Mouse (Mus musculus) E14TG2a.4 (cell line): Measurements from ENCODE around the gene Fbrsl1.

ENCODE experiments used
- H3K27me3 ChIP-seq: 2 replicates; pipeline ENCODE4 v1.6.1; 2014; ENCODE audit warnings: low read length, control low read depth; ENCODE audit not compliant: insufficient read depth
- H3K36me3 ChIP-seq: 2 replicates; pipeline ENCODE4 v1.6.1; 2014; ENCODE audit warnings: low read length, control low read depth; ENCODE audit not compliant: insufficient read depth
- H3K4me1 ChIP-seq: replicated peaks from 2 replicates; pipeline ENCODE4 v1.6.1; 2014; ENCODE audit warnings: low read depth, low read length, control low read depth
- H3K4me3 ChIP-seq: replicated peaks from 2 replicates; pipeline ENCODE4 v1.5.1; 2014; ENCODE audit warnings: mild to moderate bottlenecking, low read length
- H3K9me3 ChIP-seq: 2 replicates; pipeline ENCODE4 v1.6.1; 2014; ENCODE audit warnings: low read length, control low read depth
- CTCF ChIP-seq: conservative IDR thresholded peaks from 2 replicates; pipeline ENCODE4 v1.5.1; 2014; ENCODE audit warnings: low read length
- NANOG ChIP-seq: IDR thresholded peaks from 2 replicates; pipeline ENCODE4 v1.6.1; 2014; ENCODE audit warnings: borderline replicate concordance, low read length, mixed read lengths
- POU5F1 ChIP-seq: IDR thresholded peaks from 2 replicates; pipeline ENCODE4 v1.6.1; 2014; ENCODE audit warnings: low read length, borderline replicate concordance

Fbrsl1 gene

GRCm38 (mm10) chr5:110448436-110449134, at the start of gene Fbrsl1:
Gene Fbrsl1, minus strand, starts transcription at chr5:110448503.
- H3K36me3 ChIP-seq, result peaks cover 32% of the 10 kb centered on the region
- H3K9me3 ChIP-seq, result no peaks in the 10 kb centered on the region
- H3K4me3 ChIP-seq, result peak within 1 kb of the TSS; percentile 95
- no peak for TF ChIP-seq CTCF
- TF ChIP-seq NANOG, result peak; percentile 35; the same call in 1 of the 2 replicates
- no peak for TF ChIP-seq POU5F1
- no peaks in the 10 kb centered on the region for H3K27me3 ChIP-seq
- H3K4me1 ChIP-seq, result peaks cover 66% of the 10 kb centered on the region

DNA sequence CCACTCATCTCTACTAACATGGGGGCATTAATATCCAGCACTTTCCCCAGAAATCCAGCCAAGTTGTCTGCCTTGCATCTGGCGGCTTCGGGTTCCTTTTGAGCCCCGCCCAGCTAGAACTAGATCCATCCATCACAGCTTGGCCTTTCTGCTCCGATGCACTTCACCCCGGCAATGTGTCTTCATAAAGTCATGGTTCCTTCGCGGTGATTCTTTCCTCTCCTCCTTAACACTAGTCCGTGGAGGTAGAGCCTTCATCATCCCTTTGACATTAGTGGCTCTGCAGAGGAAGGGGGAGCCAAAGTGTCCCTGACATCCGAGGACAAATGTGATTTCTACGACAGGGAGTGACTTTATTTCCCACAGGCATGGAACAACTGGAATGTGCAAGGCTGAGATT, 49.8 kb upstream of the Fbrsl1 start:
- Histone ChIP-seq H3K27me3 (peaks cover 34% of the 10 kb centered on the region), H3K36me3 (no peaks in the 10 kb centered on the region), H3K4me3 (no peak overlapping the region), H3K4me1 (peaks cover 11% of the 10 kb centered on the region; the same call in 1 of the 2 replicates), H3K9me3 (no peaks in the 10 kb centered on the region)
- TF ChIP-seq NANOG (no peak), POU5F1 (no peak), CTCF (no peak)

DNA sequence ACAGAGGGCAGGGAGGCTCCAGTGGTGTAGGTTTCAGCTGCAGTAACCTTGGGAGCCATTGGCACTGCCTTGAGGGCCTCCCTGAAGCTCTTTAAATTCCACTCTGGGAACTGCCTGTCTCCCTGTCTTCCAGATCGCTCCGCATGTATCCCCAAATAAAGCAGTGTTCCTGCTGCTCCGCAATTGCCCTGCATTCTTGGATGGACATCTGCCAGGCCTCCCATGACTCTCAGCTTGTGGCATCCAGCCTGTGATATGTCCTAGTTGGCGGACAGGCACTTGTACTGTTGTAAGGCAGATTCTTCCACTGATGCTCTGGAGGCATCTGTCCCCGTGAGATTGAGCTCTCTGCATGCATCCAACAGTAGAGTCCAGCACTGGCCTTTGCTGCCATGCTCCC, 49.3 kb upstream of the Fbrsl1 start:
- TF ChIP-seq CTCF (no peak), POU5F1 (no peak), NANOG (no peak)
- Histone ChIP-seq H3K36me3 (no peaks in the 10 kb centered on the region), H3K4me3 (no peak overlapping the region), H3K27me3 (peaks cover 33% of the 10 kb centered on the region), H3K9me3 (no peaks in the 10 kb centered on the region), H3K4me1 (peaks cover 11% of the 10 kb centered on the region; the same call in 1 of the 2 replicates)

DNA sequence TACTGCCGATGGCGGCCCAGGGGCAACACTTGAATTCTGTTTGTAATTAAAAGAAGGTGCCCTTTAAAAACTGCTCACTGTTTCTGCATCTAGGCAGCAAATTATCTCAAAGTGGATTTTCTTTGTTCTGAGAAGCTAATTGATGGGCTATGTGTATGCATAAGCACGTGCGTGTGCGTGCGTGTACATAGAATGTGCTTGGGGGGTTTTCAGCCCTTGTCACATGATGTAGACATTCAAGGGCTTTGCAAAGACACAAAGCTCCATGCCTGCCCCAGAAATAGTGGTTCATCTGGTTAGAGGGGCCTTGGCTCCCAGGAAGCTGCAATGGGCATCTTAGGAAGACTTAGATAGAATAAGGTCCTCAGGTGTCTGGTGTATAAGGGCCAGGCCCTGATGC, 46.7 kb upstream of the Fbrsl1 start:
- Histone ChIP-seq H3K9me3 (no peaks in the 10 kb centered on the region), H3K4me1 (peaks cover 19% of the 10 kb centered on the region), H3K36me3 (no peaks in the 10 kb centered on the region), H3K27me3 (peaks cover 28% of the 10 kb centered on the region), H3K4me3 (no peak overlapping the region)
- TF ChIP-seq NANOG (no peak), POU5F1 (no peak)

GRCm38 (mm10) chr5:110494396-110494795, 46.1 kb upstream of the Fbrsl1 start:
- TF ChIP-seq CTCF (no peak), NANOG (no peak)
- H3K4me3 ChIP-seq, result no peak overlapping the region
- peaks cover 26% of the 10 kb centered on the region for H3K27me3 ChIP-seq
- H3K9me3 ChIP-seq, result no peaks in the 10 kb centered on the region
- H3K36me3 ChIP-seq, result no peaks in the 10 kb centered on the region
- peaks cover 19% of the 10 kb centered on the region for H3K4me1 ChIP-seq

DNA sequence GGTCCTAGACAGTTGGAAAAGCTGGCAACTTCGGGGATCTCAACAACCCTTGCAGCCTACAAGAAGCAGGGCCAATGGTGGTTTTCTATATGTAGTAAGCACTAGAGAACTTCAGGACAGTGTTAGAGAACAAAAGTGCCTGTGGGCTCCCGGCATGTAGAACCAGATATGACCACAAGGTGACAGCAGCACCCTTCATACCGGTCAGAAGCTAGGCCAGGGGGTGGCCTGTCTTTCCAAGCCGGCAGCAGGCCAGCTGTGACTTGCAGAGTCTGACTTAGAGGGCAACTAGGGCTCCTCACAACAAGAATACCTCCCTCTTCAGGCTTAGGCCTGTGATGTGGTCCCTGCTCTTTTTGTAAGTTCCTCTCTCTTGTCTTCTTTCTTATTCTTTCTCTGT, 45.5 kb upstream of the Fbrsl1 start:
- no peaks in the 10 kb centered on the region for H3K9me3 ChIP-seq

GRCm38 (mm10) chr5:110489639-110490038, 41.3 kb upstream of the Fbrsl1 start:
- Histone ChIP-seq H3K36me3 (peaks cover 3% of the 10 kb centered on the region), H3K4me1 (peaks cover 58% of the 10 kb centered on the region), H3K27me3 (no peaks in the 10 kb centered on the region), H3K4me3 (no peak overlapping the region), H3K9me3 (no peaks in the 10 kb centered on the region)
- no peak for TF ChIP-seq CTCF
- TF ChIP-seq POU5F1, result no peak
- no peak for TF ChIP-seq NANOG

More for the DNA sequence above, 45.5 kb upstream of the Fbrsl1 start:
- peaks cover 23% of the 10 kb centered on the region for H3K4me1 ChIP-seq
- TF ChIP-seq CTCF, result peak; percentile 96
- TF ChIP-seq NANOG, result no peak
- no peak overlapping the region for H3K4me3 ChIP-seq
- no peaks in the 10 kb centered on the region for H3K36me3 ChIP-seq
- H3K27me3 ChIP-seq, result peaks cover 22% of the 10 kb centered on the region

DNA sequence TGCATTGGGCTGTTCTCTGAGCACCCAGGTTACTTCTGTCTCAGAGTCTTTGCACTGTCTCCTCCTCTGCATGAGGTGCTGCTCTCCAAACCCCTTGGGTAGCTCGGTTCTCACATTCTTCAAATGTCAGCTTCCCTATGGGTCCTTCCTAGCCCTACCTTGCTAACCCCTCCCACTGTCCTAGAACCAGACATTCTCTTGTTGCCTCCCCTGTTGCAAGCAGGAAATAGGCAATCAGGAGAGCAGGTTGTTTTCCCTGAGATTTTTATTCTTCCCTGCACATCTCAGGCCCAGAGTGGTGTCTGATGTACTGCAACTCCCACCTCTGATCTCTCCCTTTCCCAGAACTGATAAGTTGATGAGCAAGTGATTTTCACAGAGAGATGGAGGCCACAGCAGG, 39.6 kb upstream of the Fbrsl1 start:
- Histone ChIP-seq H3K4me3 (no peak overlapping the region), H3K36me3 (peaks cover 6% of the 10 kb centered on the region), H3K9me3 (no peaks in the 10 kb centered on the region), H3K27me3 (no peaks in the 10 kb centered on the region), H3K4me1 (peaks cover 56% of the 10 kb centered on the region)
- TF ChIP-seq NANOG (peak; percentile 61), POU5F1 (no peak), CTCF (no peak)

GRCm38 (mm10) chr5:110486674-110487334, 38.5 kb upstream of the Fbrsl1 start:
- TF ChIP-seq CTCF (no peak), NANOG (no peak), POU5F1 (no peak)

More at GRCm38 (mm10) chr5:110486674-110487334, 38.5 kb upstream of the Fbrsl1 start:
- Histone ChIP-seq H3K9me3 (no peaks in the 10 kb centered on the region), H3K4me1 (peaks cover 64% of the 10 kb centered on the region), H3K27me3 (peaks cover 1% of the 10 kb centered on the region), H3K36me3 (peaks cover 6% of the 10 kb centered on the region), H3K4me3 (no peak overlapping the region)
